Mouse (Mus musculus) lung, postnatal 25 days (tissue): ENCODE measurements around the gene Itga4.

Experiments used
- DNase-seq: peaks from one replicate; pipeline ENCODE4 v3.0.0; 2022; ENCODE audit warnings: low spot score

Gene Itga4

DNA sequence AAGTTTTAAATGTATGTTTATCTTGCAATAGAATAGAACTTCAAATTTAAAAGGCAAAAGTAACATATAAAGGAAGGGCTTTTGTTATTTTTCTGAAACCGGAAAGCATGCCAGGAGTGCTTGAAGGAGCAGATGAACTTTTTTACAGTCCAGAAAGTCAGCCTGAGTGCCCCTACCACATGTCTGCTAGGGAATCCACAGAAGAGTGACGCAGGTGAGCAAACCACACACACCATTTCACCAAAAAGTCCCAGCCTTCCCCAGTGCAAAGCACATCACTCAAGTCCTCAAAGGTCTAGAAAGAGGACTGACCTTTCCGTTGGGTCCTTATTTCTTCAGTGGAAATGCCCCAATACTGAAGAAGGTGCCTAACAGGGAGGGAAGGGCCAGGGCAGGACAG, 11.3 kb downstream of the Itga4 start:
- no peak for DNase-seq

DNA sequence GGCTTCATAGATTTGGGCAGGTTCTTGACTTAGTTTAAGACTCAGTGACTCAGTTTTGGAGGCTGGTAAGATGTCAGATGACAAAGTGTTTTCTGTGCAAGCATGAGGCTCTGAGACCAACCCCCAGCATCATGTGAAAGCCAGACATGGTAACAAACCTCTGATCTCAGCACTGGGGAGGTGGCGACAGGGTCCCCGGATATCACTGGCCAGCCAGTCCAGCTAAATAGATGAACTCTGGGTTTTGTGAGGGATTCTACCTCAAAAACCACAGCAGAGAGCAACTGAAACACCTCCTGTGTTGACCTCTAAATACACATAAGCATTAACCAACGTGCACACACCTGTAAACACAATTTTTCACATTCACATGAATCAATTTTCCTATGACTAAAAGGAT, 12.0 kb downstream of the Itga4 start:
- no peak for DNase-seq

DNA sequence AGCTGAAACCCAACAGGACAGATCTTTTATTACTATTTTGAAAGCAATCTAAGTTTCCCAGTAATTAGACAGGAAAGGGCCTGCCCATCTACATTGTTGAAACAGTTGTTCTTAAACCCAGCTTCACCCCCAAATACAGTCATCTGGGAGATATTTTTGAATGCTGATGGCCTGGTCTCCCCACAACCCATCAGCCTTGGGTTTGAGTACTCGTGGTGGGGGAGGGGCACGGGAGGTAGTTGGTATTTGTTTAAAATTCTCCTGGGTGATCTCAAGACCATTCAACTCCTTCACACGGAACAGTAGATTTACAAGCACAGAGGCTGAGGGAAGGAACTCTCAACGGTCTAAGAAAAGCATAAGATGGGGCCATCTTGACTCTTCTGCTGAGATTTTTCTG, 13.6 kb downstream of the Itga4 start:
- DNase-seq, result no peak

DNA sequence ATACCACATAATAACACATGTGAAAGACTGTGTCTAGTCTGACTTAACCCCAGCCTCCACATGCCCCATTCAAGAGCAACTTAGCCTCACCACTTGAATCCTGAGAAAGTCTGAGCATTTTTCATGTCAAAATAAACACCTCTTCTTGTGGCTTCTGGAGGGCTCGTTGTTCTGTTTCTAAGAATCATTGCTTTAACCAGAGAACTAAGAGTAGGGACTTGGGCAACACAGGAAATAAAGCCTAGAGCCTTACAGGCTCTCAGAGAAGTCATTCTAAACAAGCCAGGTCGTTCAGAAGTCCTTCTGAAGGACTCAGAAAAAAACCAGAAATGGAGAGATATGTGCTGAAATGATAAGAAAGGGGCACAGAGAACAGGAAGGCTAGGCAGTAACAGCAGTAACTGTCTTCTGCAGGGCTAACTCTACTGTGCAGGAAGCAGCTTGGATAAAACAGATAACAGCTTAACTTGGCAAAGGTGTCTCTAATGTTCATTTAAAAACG, 14.9 kb downstream of the Itga4 start:
- DNase-seq, result no peak

DNA sequence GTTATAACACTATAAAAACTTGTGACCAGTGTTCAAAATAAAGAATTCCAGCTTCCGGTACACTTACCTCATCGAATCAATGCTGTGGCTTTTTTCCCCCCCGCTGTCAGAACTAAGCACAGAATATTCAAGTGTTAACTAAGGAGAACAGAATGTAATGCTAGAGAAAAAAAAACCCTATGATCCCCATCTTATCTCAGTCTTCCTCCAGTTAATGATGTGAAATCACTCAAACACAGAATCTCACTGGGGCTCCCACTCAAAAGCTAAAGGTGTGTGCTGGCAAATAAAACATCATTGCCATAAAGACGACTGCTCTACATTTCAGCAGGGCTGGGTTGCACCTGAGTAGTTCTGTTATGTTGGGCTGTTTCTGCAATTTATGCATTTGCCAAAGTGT, 16.6 kb downstream of the Itga4 start:
- DNase-seq, result no peak

DNA sequence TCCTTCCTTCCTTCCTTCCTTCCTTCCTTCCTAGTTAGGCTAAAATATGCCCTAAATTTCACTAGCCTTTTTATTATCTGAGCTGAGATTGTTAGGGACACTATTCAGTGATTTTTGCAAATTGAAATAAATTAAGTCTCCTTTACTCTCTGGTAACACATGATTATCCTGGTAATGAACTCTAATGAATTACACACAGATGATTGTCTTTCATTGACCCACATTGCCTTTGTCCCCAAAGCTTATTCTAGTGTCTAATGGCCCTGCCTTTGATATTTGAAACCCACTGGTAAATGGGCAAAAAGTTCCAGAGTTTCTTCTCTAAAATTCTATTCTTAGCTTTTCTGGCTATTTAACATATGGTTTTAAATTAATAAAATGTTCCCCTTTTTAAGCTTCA, 23.4 kb downstream of the Itga4 start:
- DNase-seq, result no peak

DNA sequence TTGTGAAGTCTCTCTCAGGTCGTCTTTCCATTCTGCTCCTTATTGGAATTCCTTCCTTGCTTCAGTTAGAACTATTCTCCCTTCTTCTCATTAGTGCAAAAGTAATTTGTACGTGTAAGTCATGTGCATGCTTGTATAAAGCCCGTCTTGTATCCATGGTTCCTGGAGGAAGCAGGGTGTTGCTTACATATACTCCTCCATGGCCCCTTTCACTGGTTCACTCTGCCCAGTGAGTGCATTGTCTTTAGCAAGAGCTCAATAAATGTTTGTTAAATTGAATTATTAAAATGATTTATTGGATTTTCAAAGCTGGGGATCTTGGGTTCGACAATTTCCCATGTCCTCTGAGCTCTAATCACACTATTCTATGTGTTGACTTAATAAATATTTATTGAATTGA, 29.0 kb downstream of the Itga4 start:
- no peak for DNase-seq

DNA sequence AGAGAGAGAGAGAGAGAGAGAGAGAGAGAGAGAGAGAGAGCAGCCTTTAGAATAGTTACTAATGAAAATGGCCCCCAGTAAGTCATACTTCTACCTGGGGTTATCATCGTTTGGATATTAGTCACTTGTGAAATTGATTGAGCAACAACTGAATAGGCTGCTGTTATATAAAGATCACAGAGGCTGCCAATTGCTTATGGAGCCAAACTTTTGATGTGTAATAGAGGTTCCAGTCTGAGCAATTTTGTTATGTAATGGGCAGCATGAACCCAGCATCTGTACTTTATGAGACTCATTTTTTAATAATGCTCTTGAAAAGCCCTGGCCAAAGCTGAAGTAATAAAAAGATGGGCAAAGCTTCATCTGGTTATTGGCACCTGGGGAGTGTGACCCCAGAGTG, 34.9 kb downstream of the Itga4 start:
- DNase-seq, result no peak

DNA sequence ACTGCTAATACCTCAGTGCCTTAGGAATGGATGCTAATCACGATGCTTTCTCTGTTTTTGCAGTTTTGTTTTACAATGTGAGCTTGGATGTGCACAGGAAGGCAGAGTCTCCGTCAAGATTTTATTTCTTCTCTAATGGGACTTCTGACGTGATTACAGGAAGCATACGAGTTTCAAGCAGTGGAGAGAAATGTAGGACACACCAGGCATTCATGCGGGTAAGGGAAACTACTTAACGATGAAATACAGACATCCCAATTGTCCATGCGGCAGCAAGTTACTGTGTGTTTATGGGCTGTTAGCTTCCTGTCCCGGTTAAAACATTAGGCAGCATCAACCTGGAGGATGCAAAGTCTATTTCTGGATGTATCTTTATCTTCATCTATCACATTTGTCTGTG, 36.7 kb downstream of the Itga4 start:
- DNase-seq, result no peak

DNA sequence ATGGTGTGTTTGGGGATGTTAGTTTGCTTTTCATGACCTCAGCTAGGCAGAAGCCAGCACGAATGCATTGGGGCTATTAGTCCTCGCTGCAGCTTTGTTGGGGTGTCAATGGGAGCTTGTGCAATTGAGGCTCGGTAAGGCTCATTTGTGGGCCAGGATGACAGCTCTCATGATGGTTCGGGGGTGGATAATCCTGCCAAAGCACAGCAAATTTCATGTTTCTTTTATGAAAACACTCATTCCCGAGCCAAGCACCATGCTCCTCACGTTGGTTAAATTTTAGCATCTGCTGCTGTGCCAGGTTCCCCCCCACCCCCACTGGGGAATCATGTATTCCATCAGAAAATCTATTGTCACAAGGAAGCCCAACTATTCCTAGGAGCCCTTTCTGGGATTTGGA, 37.2 kb downstream of the Itga4 start:
- no peak for DNase-seq

DNA sequence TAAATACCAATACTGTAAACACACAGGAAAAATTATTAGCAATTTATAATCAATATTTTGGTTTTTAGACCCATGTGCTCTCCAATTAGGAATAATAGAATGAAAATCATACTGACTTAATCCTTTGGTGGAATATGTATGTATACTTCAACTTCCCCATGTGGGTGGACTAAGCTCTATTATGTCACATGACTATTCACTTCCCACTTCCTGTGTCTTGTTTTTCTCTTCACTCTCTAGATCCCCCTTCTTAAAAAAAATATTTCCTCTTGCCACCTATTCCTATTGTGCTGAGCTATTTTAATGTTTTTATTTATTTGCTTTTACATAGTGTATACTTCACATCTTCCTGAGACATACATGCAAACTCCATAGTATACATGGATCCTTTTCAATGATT, 47.2 kb downstream of the Itga4 start:
- no peak for DNase-seq

DNA sequence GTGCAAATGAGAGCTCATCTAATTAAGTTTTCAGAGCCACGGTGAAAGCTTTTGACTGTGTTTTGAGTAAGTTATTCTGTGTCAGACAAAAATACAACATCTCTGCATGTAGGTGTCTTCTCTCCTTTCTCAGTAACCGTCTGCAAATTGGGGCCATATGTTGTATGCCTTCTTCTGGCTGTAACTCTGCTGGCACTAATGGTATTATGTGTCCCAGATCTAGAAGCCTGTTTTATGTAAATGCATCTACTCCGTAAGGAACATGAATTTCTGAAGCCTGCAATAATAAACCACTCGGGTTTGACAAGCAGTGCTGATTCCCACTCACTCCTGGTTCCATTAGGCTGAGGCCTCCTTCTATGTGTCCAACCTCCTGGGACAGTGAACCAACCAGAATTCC, 52.3 kb downstream of the Itga4 start:
- DNase-seq, result no peak

DNA sequence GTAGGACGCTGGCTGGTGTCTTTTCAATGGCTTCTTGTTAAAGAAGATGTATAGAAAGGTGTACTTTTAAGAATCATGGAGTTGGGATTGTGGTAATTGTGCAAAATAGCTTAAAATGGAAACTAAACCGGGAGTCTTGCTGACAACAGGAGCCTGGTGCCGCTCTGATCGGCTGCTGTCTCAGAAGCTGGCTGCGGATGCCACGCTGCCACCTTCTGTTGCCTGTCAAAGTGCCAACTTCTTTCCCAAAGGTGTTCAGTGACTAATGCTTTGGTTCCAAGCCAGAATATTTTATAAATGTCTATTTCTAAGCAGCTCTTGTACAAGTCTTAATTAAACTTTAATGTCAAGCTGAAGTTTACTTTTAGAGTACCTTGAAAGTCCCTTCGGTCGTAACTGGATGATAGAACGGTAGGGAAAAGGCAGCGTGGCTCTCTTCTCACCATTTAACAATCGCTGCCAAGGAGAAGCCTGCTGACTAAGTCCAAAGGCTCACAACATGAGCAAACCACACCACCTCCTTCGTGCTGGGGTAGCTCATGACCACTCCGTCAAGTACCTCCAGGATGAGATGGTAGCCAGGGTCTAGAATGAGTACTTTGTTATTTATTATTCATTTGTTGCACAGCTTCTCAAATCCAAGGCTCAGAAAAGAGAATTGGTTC, 54.4 kb downstream of the Itga4 start:
- no peak for DNase-seq

DNA sequence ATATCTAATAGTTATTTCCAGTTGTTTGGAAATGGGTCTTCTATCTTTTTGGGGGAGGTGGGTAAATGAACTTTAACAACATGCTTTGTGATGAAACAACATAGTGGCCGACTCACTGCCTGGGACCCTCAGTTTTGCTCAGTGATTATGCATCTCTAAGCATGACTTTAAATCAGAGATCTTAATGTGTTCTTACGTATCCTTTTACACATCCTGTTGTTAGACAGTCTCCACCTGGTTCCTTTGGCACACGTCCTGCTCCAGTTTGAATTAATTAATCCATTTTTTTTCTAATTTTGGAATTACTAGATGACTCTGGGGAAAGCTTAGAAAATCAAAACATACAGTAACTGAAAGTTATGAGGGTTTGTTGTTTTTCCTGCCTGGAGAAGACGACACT, 57.3 kb downstream of the Itga4 start:
- DNase-seq, result no peak

DNA sequence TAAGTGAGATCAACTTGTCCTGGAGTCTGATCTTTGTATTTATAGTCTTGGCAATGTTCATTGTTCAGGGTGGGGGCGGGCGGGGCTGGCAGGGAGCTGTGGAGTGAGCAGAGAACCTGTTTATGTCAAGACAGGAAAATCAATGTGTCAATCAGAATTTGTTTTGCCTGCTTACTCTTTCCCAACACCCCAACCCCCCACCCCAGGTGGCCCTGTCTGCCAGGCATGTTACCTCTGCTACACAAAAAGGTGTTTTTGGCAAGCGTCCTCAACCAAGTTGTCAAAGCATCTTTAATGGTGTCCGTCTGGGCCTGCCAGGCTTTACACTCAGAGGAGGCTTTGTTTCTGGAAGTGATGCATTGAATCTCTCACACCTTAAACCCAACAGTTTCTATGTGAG, 59.9 kb downstream of the Itga4 start:
- DNase-seq, result no peak

DNA sequence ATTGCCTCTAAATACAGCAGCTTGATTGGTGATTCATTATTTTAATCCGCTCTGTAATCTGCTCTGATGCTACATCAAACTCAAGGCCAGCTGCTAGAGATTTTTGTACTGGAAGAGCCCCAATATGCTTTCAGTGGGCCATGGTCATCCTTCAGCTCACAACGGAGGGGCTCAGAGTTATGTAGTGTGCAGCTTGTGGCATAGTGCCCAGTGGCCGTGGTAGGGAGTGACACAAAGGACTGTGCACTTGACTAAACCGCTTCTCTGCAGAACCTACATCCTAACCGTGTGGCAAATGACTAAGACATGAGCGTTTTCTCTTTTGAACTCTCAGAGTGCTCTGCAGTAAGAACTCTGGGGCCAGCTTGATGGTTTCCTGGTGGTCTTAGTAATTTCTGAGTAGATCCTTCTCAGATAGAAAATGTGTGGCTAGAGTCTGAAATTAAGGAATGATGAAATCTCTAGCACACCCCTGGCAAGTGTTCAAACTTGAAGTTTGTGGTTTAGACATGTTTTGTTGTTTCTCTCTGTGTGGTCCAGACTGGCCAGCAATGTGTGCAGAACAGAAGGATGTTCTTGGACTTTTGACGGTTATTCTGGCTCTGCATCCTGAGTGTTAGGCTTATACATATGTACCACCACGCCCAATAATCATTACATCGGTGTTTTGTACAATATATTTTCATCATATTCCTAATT, 61.1 kb downstream of the Itga4 start:
- no peak for DNase-seq

DNA sequence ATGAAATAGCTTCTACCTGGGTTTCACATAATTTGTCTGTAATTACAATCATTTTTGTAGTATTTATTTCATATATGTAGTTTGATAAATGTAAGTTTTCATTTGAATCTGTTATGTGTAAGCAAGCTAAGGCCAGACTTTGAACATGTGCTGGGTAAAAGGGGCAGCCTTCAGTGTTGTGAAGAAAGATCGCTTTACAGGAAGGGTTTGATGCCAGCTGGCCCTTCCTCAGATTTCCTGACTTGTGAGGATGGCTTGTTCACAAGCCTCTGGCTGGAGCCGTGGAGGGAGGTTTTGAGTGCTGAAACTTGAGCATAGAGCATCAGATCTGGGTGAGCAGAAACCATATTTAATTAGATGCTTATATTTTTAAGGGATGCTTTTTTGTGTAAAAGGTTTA, 72.9 kb downstream of the Itga4 start:
- DNase-seq, result no peak

DNA sequence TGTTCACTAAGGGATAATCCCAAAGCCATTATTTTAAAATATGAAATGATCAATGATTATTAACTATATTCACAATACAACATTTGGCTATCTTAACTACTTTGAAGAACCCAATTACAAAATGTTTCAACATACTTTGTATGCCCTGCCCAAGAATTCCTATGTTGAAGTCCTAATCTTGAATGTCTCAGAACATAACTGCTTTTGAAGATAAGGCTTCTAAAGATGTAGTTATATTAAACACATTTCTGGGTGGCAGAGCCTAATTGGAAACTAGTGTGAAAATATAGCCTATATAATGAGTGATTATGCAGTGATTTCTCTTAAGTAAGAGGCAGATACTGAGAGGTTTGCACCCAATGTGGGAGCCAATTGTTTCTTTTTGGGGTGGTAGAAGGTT, 79.4 kb downstream of the Itga4 start:
- DNase-seq, result no peak

DNA sequence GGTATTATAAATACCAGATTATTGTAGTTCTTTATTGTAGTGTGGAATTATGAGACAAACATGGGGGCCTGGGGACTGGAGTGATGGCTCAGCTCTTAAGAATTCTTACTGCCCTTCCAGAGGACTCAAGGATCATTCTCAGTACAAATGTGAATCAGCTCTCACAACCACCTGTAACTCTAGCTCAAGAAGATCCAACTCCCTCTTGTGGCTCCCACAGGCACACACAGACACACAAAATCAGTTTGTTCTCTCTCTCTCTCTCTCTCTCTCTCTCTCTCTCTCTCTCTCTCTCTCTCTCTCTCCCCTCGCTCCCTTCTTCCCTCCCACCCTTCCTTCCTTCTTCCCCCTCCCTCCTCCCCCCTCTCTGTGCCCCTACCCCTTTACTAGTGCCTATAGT, 80.9 kb downstream of the Itga4 start:
- DNase-seq, result no peak

DNA sequence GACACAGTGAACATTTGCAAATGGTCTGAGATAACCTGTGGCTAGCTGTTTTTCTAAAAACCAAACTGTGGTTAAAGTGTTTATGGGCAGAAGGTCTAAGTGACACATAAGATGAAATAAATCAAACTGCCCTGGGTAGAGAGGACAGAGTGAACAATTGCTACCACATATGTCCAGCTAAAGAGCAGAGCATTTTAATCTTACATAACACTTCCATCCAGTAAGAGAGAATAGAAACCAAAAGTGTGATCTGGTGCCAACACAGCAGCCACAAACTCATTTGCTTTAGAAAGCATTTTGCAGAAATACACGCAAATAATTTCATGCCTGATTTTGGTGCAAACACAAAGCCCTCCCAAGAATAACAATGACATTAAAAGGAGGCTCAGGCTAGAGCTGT, 83.8 kb downstream of the Itga4 start:
- no peak for DNase-seq

DNA sequence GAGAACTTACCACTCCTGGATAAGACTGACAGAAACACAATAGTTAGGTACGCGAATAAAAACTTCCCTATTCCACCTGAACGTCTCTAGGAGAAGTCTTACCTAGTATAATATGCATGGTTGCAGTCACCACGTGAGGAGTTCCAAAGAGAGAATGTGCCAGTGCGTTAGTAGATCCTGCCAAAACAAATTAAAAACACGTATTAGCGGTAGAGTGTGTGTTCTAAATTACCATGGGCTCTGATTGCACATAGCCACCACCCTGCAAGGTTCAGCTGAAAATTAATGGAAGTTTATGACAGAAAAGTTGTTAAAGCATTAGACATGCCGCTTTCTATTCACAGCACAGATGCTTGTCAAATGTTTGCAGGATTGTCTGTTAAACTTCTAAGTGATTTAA, 87.9 kb downstream of the Itga4 start:
- DNase-seq, result no peak

DNA sequence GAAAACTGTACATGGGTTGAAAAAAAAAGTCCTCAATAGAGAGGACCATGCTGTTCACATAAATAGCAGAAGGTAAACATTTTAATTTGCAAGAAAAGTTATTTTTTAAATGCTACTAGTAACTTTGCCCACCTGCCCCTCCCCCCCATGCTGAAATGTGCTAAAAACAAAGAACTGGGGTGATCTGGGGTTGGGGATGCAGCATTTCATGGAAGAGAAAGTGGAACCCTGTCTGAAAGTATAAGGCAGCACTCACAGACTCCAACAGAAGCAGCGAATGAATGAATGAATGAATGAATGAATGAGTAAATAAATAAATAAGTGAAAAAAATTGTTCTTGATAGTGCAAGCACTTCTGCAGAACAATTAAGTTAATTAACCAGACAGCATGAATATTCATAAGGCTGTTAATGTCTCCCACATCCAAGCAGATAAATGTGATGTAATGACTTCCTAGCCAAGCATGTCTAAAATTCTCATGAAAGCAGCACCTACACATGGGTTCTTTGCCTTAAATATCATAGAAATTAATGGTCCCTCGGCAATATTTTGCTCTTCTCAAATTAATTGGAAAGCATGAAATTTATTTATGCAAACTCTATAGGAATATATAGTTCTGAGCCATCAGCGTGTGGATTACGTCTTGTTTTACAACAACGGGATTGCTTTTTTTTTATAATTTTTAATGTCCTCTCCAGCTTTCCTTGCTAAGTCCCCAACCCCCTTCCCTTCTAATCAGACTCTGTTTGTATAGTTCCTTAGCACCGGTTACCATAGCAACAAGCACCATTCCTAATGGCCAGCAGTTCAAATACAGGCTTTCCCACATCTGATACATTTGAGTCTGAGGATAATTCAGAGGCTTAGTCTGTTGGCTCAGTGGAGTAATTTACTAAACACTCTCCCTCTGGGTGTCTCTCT, 96.2 kb downstream of the Itga4 start:
- no peak for DNase-seq
